Mouse (Mus musculus): ENCODE measurements around the gene Ntf5. TPM values are rescaled to one million over a fixed set of nuclear protein-coding genes. Genes with fewer than 3 reads are reported as not detected.

Ntf5 gene
- polyA plus RNA-seq, 1 experiment from 2014 or later, result not detected

Small RNA genes lying within 50 kb of the gene (microRNA-seq; reads per million reads assigned to microRNA genes)
- not detected for gene Gm22133

Other genes starting within 250 kb of the Ntf5 start
- gene Slc17a7, start 249.7 kb upstream of the Ntf5 start, polyA plus RNA-seq (2014; fragmentation: Nextera tagmentation; extraction: Ambion mirVana), result 0.39 and 0.62 TPM in 2 replicates
- not detected in 2 replicates for gene Gfy, start 234.1 kb upstream of the Ntf5 start, polyA plus RNA-seq (2014; fragmentation: Nextera tagmentation; extraction: Ambion mirVana)
- 0.68 and 1.4 TPM in 2 replicates for gene Pth2, start 232.7 kb upstream of the Ntf5 start, polyA plus RNA-seq (2014; fragmentation: Nextera tagmentation; extraction: Ambion mirVana)
- 0.33 and 0.34 TPM in 2 replicates for gene Ccdc155, start 208.8 kb upstream of the Ntf5 start, polyA plus RNA-seq (2014; fragmentation: Nextera tagmentation; extraction: Ambion mirVana)
- 2.4 and 2.7 TPM in 2 replicates for gene Dkkl1, start 201.5 kb upstream of the Ntf5 start, polyA plus RNA-seq (2014; fragmentation: Nextera tagmentation; extraction: Ambion mirVana)
- 38.4 and 59.7 TPM in 2 replicates for gene Tead2, start 197.9 kb upstream of the Ntf5 start, polyA plus RNA-seq (2014; fragmentation: Nextera tagmentation; extraction: Ambion mirVana)
- gene Cd37, start 174.6 kb upstream of the Ntf5 start, polyA plus RNA-seq (2014; fragmentation: Nextera tagmentation; extraction: Ambion mirVana), result 0.76 and 1.0 TPM in 2 replicates
- gene Slc6a16, start 172.6 kb upstream of the Ntf5 start, polyA plus RNA-seq (2014; fragmentation: Nextera tagmentation; extraction: Ambion mirVana), result 0.16 and 0.54 TPM in 2 replicates
- gene Slc6a21, start 136.2 kb upstream of the Ntf5 start, polyA plus RNA-seq (2014; fragmentation: Nextera tagmentation; extraction: Ambion mirVana), result not detected in 2 replicates
- gene Trpm4, start 79.9 kb upstream of the Ntf5 start, polyA plus RNA-seq (2014; fragmentation: Nextera tagmentation; extraction: Ambion mirVana), result 8.4 and 9.5 TPM in 2 replicates
- not detected in 2 replicates for gene Hrc, start 78.4 kb upstream of the Ntf5 start, polyA plus RNA-seq (2014; fragmentation: Nextera tagmentation; extraction: Ambion mirVana)
- 26.9 and 28.0 TPM in 2 replicates for gene Ppfia3, start 46.7 kb upstream of the Ntf5 start, polyA plus RNA-seq (2014; fragmentation: Nextera tagmentation; extraction: Ambion mirVana)
- 11.6 and 26.5 TPM in 2 replicates for gene Lin7b, start 43.1 kb upstream of the Ntf5 start, polyA plus RNA-seq (2014; fragmentation: Nextera tagmentation; extraction: Ambion mirVana)
- gene Snrnp70, start 18.0 kb upstream of the Ntf5 start, polyA plus RNA-seq (2014; fragmentation: Nextera tagmentation; extraction: Ambion mirVana), result 80.6 and 135 TPM in 2 replicates
- not detected in 2 replicates for gene Kcna7, start 8.0 kb upstream of the Ntf5 start, polyA plus RNA-seq (2014; fragmentation: Nextera tagmentation; extraction: Ambion mirVana)
- 0.34 TPM in 1 of 2 replicates, not detected in the other for gene Lhb, start 7.1 kb downstream of the Ntf5 start, polyA plus RNA-seq (2014; fragmentation: Nextera tagmentation; extraction: Ambion mirVana)
- gene Gys1, start 21.1 kb downstream of the Ntf5 start, polyA plus RNA-seq (2014; fragmentation: Nextera tagmentation; extraction: Ambion mirVana), result 15.5 TPM in 2 replicates
- gene Ruvbl2, start 24.4 kb downstream of the Ntf5 start, polyA plus RNA-seq (2014; fragmentation: Nextera tagmentation; extraction: Ambion mirVana), result 110 and 114 TPM in 2 replicates
- gene Ftl1, start 46.2 kb downstream of the Ntf5 start, polyA plus RNA-seq (2014; fragmentation: Nextera tagmentation; extraction: Ambion mirVana), result 5,898 and 6,785 TPM in 2 replicates
- gene Bax, start 53.2 kb downstream of the Ntf5 start, polyA plus RNA-seq (2014; fragmentation: Nextera tagmentation; extraction: Ambion mirVana), result 107 and 182 TPM in 2 replicates
- gene Tulp2, start 68.2 kb downstream of the Ntf5 start, polyA plus RNA-seq (2014; fragmentation: Nextera tagmentation; extraction: Ambion mirVana), result 0.13 and 0.32 TPM in 2 replicates
- gene Gm45808, start 73.1 kb downstream of the Ntf5 start, polyA plus RNA-seq (2014; fragmentation: Nextera tagmentation; extraction: Ambion mirVana), result not detected in 2 replicates
- 3.1 and 3.2 TPM in 2 replicates for gene Dhdh, start 75.1 kb downstream of the Ntf5 start, polyA plus RNA-seq (2014; fragmentation: Nextera tagmentation; extraction: Ambion mirVana)
- gene Nucb1, start 96.7 kb downstream of the Ntf5 start, polyA plus RNA-seq (2014; fragmentation: Nextera tagmentation; extraction: Ambion mirVana), result 86.5 and 89.5 TPM in 2 replicates
- gene Ppp1r15a, start 112.6 kb downstream of the Ntf5 start, polyA plus RNA-seq (2014; fragmentation: Nextera tagmentation; extraction: Ambion mirVana), result 9.5 and 10.2 TPM in 2 replicates
- gene Plekha4, start 112.6 kb downstream of the Ntf5 start, polyA plus RNA-seq (2014; fragmentation: Nextera tagmentation; extraction: Ambion mirVana), result 0.53 and 0.77 TPM in 2 replicates
- not detected in 2 replicates for gene Hsd17b14, start 141.2 kb downstream of the Ntf5 start, polyA plus RNA-seq (2014; fragmentation: Nextera tagmentation; extraction: Ambion mirVana)
- gene Bcat2, start 156.5 kb downstream of the Ntf5 start, polyA plus RNA-seq (2014; fragmentation: Nextera tagmentation; extraction: Ambion mirVana), result 14.9 and 16.9 TPM in 2 replicates
- gene Fgf21, start 201.8 kb downstream of the Ntf5 start, polyA plus RNA-seq (2014; fragmentation: Nextera tagmentation; extraction: Ambion mirVana), result not detected in 2 replicates
- gene Fut1, start 203.6 kb downstream of the Ntf5 start, polyA plus RNA-seq (2014; fragmentation: Nextera tagmentation; extraction: Ambion mirVana), result not detected in 2 replicates
- gene Izumo1, start 208.1 kb downstream of the Ntf5 start, polyA plus RNA-seq (2014; fragmentation: Nextera tagmentation; extraction: Ambion mirVana), result not detected in 2 replicates
- gene Rasip1, start 213.8 kb downstream of the Ntf5 start, polyA plus RNA-seq (2014; fragmentation: Nextera tagmentation; extraction: Ambion mirVana), result 12.3 and 14.9 TPM in 2 replicates
- 3.0 and 4.3 TPM in 2 replicates for gene Mamstr, start 226.3 kb downstream of the Ntf5 start, polyA plus RNA-seq (2014; fragmentation: Nextera tagmentation; extraction: Ambion mirVana)